Mouse (Mus musculus) frontal cortex, postnatal 25 days (tissue): Measurements from ENCODE around the gene Prkag2.
"Not testable (repeated sequence)": the region's sequence is repeated elsewhere in the genome, so short reads cannot be mapped to it uniquely, and the experiment has no call there.

ENCODE experiments used
- DNase-seq, 2 experiments: peaks; one replicate each; pipeline ENCODE4 v3.0.0; 2022; ENCODE audit warnings: low spot score in 2 of 2

The Prkag2 gene

GRCm38 (mm10) chr5:24825365-24826055, 274.9 kb downstream of the Prkag2 start:
- no peak for DNase-seq

DNA sequence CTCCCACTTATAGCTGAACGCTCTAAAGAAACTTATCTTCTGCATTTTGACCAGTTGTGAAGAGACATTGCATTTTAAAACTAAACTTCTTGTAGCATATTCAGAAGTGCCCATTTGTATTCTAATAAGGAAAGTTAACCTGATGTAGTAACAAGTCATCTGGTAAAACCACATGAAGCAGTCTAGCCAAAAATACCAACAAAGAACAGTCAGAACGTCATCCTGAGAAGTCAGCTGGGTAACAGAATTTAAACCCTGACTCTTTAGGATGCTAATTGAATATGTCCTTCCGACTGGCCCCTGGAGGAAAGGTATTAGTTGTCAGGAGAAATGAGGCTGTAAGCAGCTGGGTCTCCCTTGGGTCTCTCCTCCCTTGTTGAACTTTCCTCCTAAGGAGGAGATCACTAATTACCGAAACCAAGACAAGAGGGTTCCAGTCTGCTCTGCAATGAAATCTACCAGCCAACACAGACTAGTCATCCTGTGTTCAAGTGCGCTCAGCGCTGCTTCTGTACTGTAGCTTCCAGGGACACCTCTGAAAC, 276.5 kb downstream of the Prkag2 start:
- no peak for DNase-seq

- no peak for DNase-seq
Measured at GRCm38 (mm10) chr5:24822781-24823180, 277.7 kb downstream of the Prkag2 start.

- DNase-seq: not testable (repeated sequence)
Measured at GRCm38 (mm10) chr5:24822231-24822630, 278.2 kb downstream of the Prkag2 start.

DNA sequence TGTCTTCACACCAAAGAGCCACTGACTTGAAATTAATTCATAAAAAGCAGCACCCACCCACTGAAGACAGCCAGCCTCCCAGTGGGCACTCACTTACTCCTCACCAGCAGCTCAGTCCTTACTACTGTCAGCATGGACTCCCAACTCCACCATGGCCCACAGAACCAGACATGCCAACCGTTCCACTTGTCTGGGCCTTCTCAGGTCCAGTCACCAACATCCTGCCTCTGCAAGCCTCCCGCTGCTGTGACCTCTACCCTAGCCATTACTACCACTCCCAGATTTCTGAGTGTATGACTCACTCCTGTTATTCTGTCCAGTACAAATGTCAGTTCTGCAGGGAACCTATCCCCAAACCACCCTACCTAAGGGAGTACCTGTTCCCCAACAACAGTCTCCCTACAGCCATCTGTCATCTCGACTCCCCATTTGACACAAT, 279.0 kb downstream of the Prkag2 start:
- DNase-seq: no peak

DNA sequence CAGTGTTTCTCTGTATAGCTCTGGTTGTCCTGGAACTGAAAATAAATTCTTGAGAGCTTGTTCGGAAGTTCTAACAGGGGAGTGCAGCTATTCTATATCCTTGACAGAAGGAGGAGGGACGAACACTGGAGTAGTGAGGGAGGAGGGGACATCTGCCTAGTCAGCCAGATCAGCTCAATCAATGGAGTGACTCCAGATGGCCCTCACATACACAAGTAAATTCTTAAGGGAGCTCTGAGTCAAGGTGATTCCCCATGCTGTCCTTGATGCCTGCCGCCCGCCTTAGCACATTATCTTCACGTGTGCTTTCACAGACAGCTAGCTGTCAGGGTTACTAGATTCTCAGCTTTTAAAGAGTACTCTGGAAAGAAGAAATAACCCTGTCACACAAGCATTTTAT, 279.8 kb downstream of the Prkag2 start:
- no peak for DNase-seq

DNA sequence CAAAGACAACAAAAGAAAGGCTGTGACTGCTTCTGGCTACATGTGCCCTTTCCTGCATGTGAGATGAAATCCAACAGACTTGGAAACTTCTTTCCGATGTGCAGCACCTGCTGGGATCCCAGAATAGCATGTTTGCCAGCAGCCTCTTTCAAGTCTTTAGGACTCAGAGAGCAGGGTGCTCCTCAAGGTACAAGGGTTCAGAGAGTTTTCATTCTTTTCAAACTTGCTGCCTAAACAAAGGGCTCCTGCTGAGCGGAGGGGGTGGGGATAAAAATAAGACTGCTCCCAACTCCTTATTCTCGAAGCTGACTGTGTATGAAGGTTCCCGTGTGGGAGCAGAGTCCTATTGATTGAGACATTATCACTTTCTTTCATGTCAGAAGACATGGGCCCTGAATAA, 283.3 kb downstream of the Prkag2 start:
- no peak for DNase-seq

DNA sequence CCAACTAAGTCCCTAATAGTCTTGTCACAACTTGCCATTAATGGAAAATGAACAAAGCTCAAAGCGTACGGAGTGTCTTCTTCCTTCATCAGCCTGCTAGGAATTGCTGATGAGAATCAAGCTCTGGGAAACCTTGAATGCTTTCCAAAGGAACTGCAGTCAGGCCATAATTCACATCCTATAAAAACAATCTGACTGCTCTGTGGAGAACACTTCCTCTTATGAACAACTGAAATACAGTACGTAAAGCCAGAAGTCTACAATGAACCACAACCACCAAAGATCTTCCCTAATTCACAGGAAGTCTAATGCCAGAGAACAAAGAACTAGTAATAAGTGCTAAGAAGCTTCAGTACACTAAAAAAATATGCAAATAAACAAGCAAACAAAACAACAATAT, 286.5 kb downstream of the Prkag2 start:
- DNase-seq: no peak

DNA sequence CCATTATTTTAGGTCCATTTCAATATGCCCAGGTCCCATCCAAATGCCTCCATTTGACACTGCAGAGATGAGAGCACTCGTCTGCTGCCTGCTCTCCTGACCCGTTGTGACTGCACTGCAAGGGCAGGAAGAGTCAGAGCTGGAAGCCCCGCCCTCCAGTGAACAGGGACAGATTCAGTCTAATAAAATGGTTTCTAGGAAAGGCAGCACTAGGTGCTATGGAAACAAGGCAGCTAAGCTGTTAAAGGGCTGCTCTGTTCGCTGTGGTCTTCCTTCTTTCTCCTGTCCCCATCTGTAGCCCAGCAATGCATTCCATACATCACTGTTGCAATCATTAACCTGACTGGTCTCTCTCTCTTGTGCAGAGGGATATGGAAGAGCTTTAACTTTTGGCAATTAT, 287.4 kb downstream of the Prkag2 start:
- no peak for DNase-seq
